Mouse (Mus musculus): Measurements from ENCODE around the gene Selplg. TPM values are rescaled to one million over a fixed set of nuclear protein-coding genes. Genes with fewer than 3 reads are reported as not detected.
"Not testable (repeated sequence)": the region's sequence is repeated elsewhere in the genome, so short reads cannot be mapped to it uniquely, and the experiment has no call there.

Gene Selplg
- polyA plus RNA-seq, 1 experiment = not detected

DNA sequence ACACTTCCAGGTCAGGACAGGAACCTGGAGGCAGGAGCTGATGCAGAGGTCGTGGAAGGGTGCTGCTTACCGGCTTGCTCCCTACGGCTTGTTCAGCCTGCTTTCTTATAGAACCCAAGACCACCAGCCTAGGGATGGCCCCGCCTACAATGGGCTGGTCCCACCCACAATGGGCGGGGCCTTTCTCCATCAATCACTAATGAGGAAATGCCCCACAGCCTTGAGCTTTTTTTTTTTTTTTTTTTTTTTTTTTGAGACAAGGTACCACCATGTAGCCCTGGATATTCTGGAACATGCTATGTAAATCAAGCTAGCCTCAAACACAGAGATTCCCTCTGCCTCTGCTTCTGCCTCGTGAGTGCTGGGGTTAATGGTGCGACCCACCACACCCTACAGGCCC lies 50.6 kb downstream of the Selplg start:
- TF ChIP-seq MYOD1 (IDR thresholded peaks at IDR 0.05; ENCODE audit: control insufficient read depth in 1 of 3, insufficient read length in 2 of 3, low read depth in 2 of 3) = no peak
- TF ChIP-seq TCF3 (IDR thresholded peaks at IDR 0.05; ENCODE audit: insufficient read length, low read depth) = no peak
- no peak for TF ChIP-seq MYOG (IDR thresholded peaks at IDR 0.05; ENCODE audit: control insufficient read depth in 1 of 3, insufficient read depth in 1 of 3, insufficient read length in 2 of 3, low read depth in 2 of 3)
- TF ChIP-seq REST (IDR thresholded peaks at IDR 0.05; ENCODE audit: insufficient read depth, insufficient read length) = no peak
- no peaks in the 10 kb centered on the region for H3K27me3 ChIP-seq (ENCODE audit: control insufficient read depth, insufficient read depth, insufficient read length)
- no peak overlapping the region for H3ac ChIP-seq (ENCODE audit: control insufficient read depth, insufficient read length)
- H3K36me3 ChIP-seq (ENCODE audit: control insufficient read depth, insufficient read depth) = no peaks in the 10 kb centered on the region
- H3K4me2 ChIP-seq (ENCODE audit: low read depth) = no peak overlapping the region
- H3K4me3 ChIP-seq = no peak overlapping the region
- H3K79me2 ChIP-seq (ENCODE audit: control insufficient read depth, insufficient read depth) = no peaks in the 10 kb centered on the region

DNA sequence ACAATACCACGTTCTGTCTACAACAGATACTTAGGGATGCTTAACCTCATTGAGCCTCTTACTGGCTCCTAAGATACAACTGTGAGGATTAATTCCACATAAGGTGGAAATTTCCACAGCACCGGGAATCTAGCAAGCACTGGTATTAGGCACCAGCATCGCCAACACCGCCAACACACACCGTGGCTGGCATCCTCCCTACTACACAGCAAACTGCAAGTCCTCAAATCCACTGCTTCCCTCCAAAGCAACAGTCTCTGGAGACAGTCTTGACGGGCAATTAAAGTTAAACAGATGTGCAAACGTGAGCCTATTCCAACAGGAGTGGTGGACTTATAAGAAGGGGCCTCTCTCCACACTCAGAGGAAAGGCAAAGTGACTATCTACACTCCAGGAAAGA lies 51.2 kb downstream of the Selplg start:
- Histone ChIP-seq H3K36me3 (ENCODE audit: control insufficient read depth, insufficient read depth) (no peaks in the 10 kb centered on the region), H3ac (ENCODE audit: control insufficient read depth, insufficient read length) (no peak overlapping the region), H3K79me2 (ENCODE audit: control insufficient read depth, insufficient read depth) (no peaks in the 10 kb centered on the region), H3K27me3 (ENCODE audit: control insufficient read depth, insufficient read depth, insufficient read length) (no peaks in the 10 kb centered on the region), H3K4me3 (no peak overlapping the region), H3K4me2 (ENCODE audit: low read depth) (peak overlapping the region; percentile 10)
- TF ChIP-seq E2F4 (IDR thresholded peaks at IDR 0.05; ENCODE audit: insufficient read depth) = no peak
- TF ChIP-seq POLR2A (IDR thresholded peaks at IDR 0.05; ENCODE audit: insufficient read length, low read depth) = no peak

DNA sequence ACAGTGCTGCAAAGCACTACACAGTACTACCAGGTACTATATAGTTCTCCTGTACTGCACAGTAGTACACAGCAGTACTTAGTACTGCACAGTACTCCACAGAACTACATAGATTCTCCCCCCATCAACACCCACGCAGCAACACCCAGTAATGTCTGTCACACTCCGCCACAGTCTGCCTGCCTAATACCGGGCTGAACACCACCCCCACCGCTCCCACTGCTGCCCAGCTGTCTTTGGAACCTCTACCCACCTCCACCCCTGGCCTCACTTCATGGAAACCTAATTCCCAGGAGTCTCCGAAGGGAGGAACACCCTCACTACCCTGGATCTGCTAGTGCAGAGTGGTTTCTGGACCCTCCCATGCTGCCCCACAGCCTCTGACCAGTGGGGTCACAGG lies 51.7 kb downstream of the Selplg start:
- no peak for TF ChIP-seq MAX (IDR thresholded peaks at IDR 0.05; ENCODE audit: low read depth)
- no peak for TF ChIP-seq USF1 (IDR thresholded peaks at IDR 0.05; ENCODE audit: low read depth)
- TF ChIP-seq SRF (IDR thresholded peaks at IDR 0.05; ENCODE audit: control insufficient read depth, insufficient read length, low read depth) = no peak
- TF ChIP-seq MYOG (IDR thresholded peaks at IDR 0.05; ENCODE audit: control insufficient read depth in 1 of 3, insufficient read depth in 1 of 3, insufficient read length in 2 of 3, low read depth in 2 of 3) = peak in 1 of 3 experiments; percentile 61
- TF ChIP-seq MYOD1 (IDR thresholded peaks at IDR 0.05; ENCODE audit: control insufficient read depth in 1 of 3, insufficient read length in 2 of 3, low read depth in 2 of 3) = peak in 2 of 3 experiments; percentile 65 to 76
- Histone ChIP-seq H3K4me3 (no peak overlapping the region), H3ac (ENCODE audit: control insufficient read depth, insufficient read length) (no peak overlapping the region)

DNA sequence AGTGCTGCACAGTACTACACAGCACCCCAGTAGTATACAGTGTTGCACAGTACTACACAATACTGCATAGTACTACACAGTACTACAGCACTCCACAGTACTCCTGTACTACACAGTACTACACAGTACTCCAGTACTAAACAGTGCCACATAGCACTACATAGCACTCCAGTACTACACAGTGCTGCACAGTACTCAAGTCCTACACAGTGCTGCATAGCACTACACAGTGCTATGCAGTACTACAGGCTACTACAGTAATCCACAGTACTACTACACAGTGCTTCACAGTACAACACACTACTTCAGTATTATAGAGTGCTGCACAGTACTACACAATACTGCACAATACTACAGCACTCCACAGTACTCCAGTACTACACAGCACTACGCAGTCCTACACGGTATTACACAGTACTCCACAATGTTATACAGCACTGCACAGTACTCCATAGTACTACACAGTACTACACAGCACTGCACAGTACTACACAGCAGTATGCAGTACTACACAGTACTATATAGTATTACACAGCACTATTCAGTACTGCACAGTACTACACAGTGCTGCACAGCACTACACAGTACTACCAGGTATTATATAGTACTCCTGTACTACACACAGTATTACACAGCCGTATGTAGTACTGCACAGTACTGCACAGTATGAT lies 52.2 kb downstream of the Selplg start:
- no peaks in the 10 kb centered on the region for H3K79me2 ChIP-seq (ENCODE audit: control insufficient read depth, insufficient read depth)
- TF ChIP-seq E2F4 (IDR thresholded peaks at IDR 0.05; ENCODE audit: insufficient read depth) = no peak
- no peak for TF ChIP-seq MYOD1 (IDR thresholded peaks at IDR 0.05; ENCODE audit: control insufficient read depth in 1 of 3, insufficient read length in 2 of 3, low read depth in 2 of 3)
- H3K27me3 ChIP-seq (ENCODE audit: control insufficient read depth, insufficient read depth, insufficient read length) = no peaks in the 10 kb centered on the region
- no peak overlapping the region for H3K4me2 ChIP-seq (ENCODE audit: low read depth)
- H3K36me3 ChIP-seq (ENCODE audit: control insufficient read depth, insufficient read depth) = no peaks in the 10 kb centered on the region
- H3K4me3 ChIP-seq = no peak overlapping the region
- no peak overlapping the region for H3ac ChIP-seq (ENCODE audit: control insufficient read depth, insufficient read length)

More for the DNA sequence above, 51.7 kb downstream of the Selplg start:
- no peaks in the 10 kb centered on the region for H3K79me2 ChIP-seq (ENCODE audit: control insufficient read depth, insufficient read depth)
- no peaks in the 10 kb centered on the region for H3K27me3 ChIP-seq (ENCODE audit: control insufficient read depth, insufficient read depth, insufficient read length)
- no peaks in the 10 kb centered on the region for H3K36me3 ChIP-seq (ENCODE audit: control insufficient read depth, insufficient read depth)
- H3K4me2 ChIP-seq (ENCODE audit: low read depth) = peak overlapping the region; percentile 10

DNA sequence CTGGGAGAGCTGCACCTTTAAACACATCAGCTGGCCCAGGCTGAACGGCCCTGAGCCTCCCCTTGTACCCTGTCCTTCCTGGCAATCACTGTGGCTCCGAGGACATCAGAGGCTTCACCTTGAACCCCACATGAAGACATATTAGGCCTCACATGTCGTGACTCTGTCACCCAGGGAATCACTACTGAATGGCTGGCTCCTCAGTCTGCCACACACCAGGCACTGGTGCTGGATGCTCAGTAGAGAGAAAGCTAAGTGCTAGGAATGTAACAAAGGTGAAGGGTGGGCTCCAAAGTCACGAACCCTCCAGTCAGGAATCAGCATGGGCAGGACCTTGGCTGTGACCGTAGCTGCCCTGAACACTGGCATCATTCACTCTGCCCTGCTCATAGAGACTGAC lies 52.9 kb downstream of the Selplg start:
- H3K4me3 ChIP-seq = no peak overlapping the region
- no peaks in the 10 kb centered on the region for H3K36me3 ChIP-seq (ENCODE audit: control insufficient read depth, insufficient read depth)
- no peaks in the 10 kb centered on the region for H3K27me3 ChIP-seq (ENCODE audit: control insufficient read depth, insufficient read depth, insufficient read length)
- no peak overlapping the region for H3K4me2 ChIP-seq (ENCODE audit: low read depth)
- TF ChIP-seq TCF12 (IDR thresholded peaks at IDR 0.05; ENCODE audit: insufficient read depth, poor library complexity, severe bottlenecking) (no peak), SRF (IDR thresholded peaks at IDR 0.05; ENCODE audit: control insufficient read depth, insufficient read length, low read depth) (no peak), USF1 (IDR thresholded peaks at IDR 0.05; ENCODE audit: low read depth) (no peak), TCF3 (IDR thresholded peaks at IDR 0.05; ENCODE audit: insufficient read length, low read depth) (no peak), CEBPB (IDR thresholded peaks at IDR 0.05; ENCODE audit: insufficient read depth, poor library complexity, severe bottlenecking) (no peak), REST (IDR thresholded peaks at IDR 0.05; ENCODE audit: insufficient read depth, insufficient read length) (no peak), MYOD1 (IDR thresholded peaks at IDR 0.05; ENCODE audit: control insufficient read depth in 1 of 3, insufficient read length in 2 of 3, low read depth in 2 of 3) (no peak), POLR2AphosphoS2 (IDR thresholded peaks at IDR 0.05; ENCODE audit: insufficient read length, low read depth) (no peak), E2F4 (IDR thresholded peaks at IDR 0.05; ENCODE audit: insufficient read depth) (no peak), POLR2A (IDR thresholded peaks at IDR 0.05; ENCODE audit: insufficient read length, low read depth) (no peak), MAX (IDR thresholded peaks at IDR 0.05; ENCODE audit: low read depth) (no peak), MYOG (IDR thresholded peaks at IDR 0.05; ENCODE audit: control insufficient read depth in 1 of 3, insufficient read depth in 1 of 3, insufficient read length in 2 of 3, low read depth in 2 of 3) (no peak)
- peaks cover under 1% of the 10 kb centered on the region for H3K79me2 ChIP-seq (ENCODE audit: control insufficient read depth, insufficient read depth)
- H3ac ChIP-seq (ENCODE audit: control insufficient read depth, insufficient read length) = no peak overlapping the region

DNA sequence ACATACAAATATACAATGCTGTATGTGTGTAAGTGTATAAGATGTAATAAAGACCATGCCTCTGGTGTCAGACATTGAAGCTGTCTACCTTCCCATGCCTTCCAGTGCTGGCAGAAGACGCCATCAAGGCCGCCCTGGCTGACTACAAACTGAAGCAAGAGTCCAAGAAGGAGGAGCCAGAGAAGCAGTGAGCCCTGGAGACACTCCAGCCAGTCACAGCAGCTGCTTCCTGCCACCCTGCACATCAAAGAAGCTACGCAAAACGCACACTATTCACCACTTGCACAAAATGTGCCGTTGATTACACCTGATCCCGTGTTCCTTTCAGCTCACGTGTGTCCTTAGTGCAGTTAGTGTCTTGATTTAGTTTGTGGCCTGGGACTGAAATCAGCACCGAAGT lies 54.7 kb downstream of the Selplg start:
- H3K27me3 ChIP-seq (ENCODE audit: control insufficient read depth, insufficient read depth, insufficient read length); H3ac ChIP-seq (ENCODE audit: control insufficient read depth, insufficient read length); H3K4me3 ChIP-seq; H3K4me2 ChIP-seq (ENCODE audit: low read depth); H3K36me3 ChIP-seq (ENCODE audit: control insufficient read depth, insufficient read depth): not testable (repeated sequence)
- H3K79me2 ChIP-seq (ENCODE audit: control insufficient read depth, insufficient read depth) = peaks cover 14% of the 10 kb centered on the region

Data from myocyte (in vitro differentiated cells).